Mouse (Mus musculus): Measurements from ENCODE around the gene Gpa33.

DNA sequence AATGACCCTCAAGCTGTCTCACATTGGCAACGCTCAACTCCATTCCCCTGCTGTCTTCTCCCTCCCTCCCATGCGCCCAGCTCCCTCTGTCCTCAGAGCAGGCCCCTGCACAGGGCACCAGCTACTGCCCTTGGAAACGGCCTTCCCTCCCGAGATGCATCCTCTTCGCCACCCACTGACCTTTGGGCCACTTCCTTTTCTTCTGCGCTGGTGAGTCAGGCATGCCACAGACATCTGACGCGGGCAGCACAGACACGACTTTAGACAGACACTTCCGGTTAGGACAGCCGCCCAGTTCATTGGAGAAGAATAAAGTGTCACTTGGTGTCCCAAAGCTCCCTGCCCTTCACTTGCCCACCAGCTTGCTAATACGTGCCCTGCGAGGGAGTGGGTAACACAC is 8.1 kb downstream of the Gpa33 start:
- TF ChIP-seq POLR2A (IDR thresholded peaks at IDR 0.05; ENCODE audit: extremely low read depth, insufficient read depth, low read length) (no peak), CTCF (IDR thresholded peaks at IDR 0.05; ENCODE audit: low read depth, low read length) (no peak)
